Mouse (Mus musculus): ENCODE results near the gene Golph3.

The Golph3 gene

DNA sequence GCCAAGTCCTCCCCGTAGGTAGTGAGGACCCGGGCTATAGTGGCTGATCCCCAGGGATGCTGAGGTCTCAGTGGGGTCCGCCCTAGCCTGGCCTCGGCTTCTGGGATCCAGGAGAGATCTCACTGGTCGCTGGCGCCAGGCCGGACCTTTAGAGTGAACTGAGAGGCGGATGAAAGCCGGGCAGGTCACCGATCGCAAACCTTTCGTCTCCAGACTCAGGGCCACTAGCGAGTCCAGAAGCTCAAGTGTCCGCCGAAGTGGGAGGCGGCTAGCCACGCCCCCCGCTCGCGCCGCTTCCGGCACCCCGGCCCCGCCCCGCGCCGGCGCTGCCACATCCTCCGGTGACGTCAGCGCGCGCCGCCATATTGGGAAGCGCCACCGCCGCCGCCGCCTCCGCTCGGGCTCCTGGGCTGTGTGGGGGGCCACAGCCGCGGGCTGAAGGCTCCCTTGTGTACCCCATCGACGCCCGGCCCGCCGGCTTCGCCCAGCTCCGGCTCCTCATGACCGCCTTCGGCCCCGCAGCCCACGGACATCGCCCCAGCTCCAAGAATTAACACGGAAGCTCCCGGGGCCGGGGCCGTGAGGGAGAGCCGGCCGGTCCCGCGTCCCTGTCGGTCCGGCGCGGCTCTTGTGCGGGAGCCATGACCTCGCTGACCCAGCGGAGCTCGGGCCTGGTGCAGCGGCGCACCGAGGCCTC, at the start of gene Golph3:
Golph3 (plus strand) TSS at position 360 of the 697 bp plus-strand sequence.
- DNase-seq (ENCODE audit: low spot score in 2 of 2), result peak; percentile 90 to 95

DNA sequence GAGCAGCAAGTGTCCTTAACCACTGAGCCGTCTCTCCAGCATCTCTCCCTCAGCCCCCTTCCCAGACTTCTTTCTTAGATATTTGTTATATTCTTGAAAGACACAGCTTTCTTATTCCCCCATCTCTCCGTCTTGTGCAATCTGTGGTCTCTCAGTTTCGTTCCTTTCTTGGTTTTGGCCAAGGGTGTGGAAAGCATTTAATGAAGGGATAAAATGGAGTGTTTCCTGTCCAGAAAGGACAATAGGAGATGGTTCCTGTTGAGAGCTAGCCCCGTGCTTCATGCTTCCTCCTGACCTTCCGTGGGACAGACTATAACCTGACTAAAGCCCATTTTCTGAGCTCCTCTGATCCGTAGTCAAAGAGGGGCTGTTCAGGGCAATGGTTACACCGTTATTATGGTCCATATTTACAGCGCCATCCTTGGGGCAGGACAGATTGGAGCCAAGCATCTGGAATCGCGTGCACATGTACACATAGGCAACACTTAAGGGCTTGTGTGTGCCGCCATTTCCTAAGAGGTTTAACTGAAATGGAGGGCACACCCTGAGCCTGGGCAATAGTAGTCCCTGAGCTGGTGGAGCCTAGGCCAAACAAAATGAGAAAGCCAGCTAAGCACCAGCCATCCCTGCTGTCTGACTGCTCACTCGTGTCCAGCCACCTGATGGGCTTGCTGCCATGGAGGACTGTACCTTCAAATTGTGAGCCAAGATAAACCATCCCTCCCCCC, 47.8 kb upstream of the Golph3 start:
- DNase-seq (ENCODE audit: low spot score in 2 of 2), result no peak

DNA sequence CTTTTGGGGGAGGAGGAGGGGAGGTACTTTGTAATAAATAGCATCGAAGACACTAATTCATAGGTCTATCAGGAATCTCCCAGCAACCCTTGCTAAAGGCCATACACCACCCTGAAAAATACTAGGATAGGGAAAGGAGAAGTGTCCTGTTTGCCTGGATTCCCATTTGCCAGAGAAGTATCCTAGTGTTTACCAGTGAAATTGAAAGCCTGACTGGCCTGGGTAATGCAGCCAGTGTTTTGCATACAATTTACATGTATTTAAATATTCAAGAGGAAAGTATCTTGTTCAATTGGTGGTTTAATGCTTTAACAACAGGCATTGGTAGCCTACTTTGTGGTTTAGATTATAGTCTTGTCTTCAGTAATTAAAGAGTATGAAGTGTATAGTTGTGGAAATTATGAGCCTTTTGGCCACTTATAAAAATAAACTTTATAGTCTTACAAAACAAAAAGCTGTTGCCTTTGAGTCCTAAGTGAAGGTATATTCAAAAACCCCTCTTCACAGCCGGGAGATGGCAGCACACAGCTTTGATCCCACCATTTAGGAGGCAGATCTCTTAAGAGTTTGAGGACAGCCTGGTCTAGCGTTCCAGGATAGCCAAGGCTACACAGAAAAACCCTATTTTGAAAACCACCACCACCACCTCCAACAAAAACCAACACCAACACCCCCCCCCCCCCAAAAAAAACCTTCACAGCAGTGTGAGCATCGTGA, 47.0 kb upstream of the Golph3 start:
- no peak for DNase-seq (ENCODE audit: low spot score in 2 of 2)

DNA sequence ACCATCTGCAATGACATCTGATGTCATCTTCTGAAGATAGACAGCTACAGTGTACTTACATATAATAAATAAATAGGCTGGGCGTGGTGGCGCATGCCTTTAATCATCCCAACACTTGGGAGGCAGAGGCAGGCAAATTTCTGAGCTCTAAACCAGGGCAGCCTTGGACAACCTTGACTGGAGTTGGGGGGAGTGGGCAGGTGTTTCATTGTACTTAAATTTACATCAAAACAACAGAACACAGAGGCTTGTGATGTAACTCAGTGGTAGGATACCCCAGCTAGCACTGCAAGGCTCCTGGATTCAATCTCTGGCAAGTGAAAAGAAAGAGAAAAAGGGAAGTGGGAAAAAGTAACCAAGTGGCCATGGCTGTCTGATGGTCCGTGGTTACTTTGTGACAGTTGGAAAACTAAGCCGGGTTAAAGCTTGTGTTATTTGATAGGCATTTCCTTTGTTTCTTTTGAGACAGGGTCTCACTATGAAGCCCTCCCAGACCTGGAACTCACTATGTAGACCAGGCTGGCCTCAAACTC, 46.1 kb upstream of the Golph3 start:
- no peak for DNase-seq (ENCODE audit: low spot score in 2 of 2)

DNA sequence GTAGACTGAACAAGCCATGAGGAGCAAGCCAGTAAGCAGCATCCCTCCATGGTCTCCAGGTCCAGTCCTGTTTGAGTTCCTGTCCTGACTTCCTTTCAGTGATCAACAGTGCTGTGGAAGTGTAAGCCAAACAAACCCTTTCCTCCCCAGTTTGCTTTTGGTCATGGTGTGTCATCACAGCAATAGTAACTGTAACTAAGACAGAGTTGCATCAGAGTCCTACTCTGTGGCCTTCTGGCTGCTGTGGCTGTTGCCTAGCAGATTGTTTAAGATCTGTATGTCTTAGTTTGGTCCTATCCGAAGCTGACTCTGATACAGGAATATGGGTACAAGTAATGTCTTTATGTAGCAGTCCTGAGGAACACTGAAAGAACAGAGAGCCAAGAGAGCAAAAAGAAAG, 41.4 kb upstream of the Golph3 start:
- no peak for DNase-seq (ENCODE audit: low spot score in 2 of 2)

DNA sequence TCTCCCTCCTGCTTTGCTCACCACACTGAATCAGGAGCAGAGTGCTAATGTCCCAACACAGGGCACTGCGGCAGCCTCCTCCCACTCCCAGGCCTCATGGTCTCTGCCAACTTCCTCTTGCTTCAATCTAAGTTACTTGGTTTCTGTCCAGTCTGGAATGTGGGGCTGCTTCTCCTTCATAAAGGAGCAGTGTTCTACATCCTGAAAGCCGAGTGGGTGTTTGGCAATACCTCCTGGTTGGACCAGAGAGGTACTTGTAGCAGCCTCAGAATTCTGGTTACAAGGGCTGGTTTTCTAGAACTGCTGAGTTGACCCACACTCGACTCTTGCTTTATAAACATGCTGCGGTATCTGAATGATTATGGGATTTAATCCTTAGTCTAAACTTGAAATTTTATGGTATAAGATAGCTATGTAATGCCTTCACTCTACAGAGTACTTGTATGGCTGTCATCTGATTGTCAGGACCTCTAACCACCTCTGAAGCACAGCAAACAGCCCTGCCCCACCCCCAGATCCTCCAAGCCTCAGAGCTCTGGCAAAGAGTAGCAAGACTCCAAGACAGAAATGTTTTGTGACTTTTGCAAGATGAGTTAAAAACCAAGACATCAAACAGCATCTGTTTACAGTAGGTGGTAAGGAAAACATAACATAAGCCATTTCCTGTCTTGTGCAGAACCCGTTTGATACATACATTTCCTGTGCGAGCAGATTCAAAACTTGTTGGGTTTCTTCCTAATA, 36.3 kb upstream of the Golph3 start:
- no peak for DNase-seq (ENCODE audit: low spot score in 2 of 2)

DNA sequence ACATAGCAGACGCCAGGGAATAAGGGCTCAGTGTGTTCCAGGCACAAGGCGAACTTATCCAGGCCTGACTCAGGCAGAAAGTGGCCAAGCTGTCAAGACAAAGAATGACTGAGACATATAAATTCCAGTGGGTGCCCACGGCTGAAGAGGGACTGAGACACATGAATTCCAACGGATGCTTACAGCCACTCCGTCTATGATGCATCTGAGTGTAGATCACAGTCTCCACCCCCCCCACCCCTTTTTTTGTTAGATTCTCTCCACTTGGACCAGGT, 35.8 kb upstream of the Golph3 start:
- no peak for DNase-seq (ENCODE audit: low spot score in 2 of 2)

DNA sequence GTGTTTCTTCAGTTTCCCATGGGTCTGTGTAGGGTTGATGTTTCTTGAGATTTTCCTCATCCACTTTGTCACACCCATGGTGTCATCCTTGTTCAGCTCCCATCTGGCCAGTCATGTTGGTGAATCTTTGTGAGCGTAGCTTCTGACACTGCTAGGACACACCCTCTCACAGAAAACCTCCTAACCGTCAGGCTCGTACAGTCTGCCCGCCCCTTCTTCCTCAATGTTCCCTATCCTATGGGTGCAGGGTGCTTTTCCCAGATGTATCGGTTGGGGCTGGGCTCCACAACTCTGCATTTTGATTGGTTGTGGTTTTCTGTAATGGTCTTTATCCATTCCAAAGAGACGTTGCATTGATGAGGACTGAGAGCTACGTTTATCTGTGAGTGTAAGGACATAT, 30.9 kb upstream of the Golph3 start:
- no peak for DNase-seq (ENCODE audit: low spot score in 2 of 2)

DNA sequence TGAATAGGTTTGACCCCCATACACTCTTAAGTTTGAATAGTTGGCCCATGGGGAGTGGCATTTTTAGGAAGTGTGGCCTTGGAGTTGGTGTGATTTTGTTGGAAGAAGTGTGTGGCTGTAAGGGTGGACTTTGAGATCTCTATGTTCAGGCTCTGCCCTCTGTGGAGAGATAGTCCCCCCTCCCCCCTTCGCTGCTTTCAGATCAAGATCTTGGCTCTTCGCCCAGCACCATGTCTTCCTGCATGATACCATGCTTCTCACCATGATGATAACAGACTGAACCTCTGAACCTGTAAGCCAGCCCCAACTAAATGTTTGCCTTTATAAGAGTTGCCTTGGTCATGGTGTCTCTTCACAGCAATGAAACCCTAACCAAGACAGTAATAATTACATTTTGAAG, 29.5 kb upstream of the Golph3 start:
- no peak for DNase-seq (ENCODE audit: low spot score in 2 of 2)

DNA sequence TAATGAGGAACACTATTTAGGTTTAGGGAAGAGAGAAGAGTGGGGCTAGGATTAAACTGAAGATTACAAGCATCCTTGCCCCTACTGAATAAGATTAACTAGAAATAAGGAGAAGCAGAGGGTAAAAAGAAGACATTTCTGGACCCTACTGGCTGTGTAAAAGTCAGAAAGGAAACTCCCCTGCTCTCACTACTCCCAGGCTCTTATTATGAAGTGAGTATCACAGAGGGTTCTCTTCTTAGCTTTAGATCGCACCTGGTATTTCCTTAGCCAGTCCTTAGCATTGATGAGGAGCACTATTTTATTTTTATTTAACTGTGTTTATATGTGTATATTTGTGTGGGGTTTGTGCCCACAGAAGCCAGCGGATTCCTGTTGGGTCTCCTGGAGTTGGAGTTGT, 25.0 kb upstream of the Golph3 start:
- DNase-seq (ENCODE audit: low spot score in 2 of 2), result no peak

DNA sequence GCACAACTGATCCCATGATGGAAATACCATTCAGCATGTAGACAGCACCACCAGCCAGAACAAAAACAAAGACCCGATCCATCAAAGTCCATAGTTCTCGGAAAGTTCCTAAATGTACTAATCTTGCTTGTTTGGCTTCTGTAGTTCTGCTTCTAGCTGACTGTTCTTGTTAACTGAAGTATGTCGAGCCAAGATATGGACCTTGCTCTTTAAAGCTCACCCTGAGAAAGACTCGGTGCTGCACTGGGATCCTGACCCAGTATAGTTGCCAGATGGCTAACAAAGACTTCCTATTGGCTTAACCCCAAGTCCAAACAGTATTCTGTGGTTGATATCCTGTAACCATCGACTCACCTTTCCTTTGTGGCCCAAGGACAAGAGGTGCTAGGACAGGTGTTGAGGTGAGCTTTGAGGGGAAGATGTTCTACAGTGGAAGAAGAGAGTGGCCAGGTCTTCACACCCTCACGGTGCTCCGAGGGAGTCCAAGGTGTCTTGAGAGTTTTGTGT, 23.0 kb upstream of the Golph3 start:
- no peak for DNase-seq (ENCODE audit: low spot score in 2 of 2)

DNA sequence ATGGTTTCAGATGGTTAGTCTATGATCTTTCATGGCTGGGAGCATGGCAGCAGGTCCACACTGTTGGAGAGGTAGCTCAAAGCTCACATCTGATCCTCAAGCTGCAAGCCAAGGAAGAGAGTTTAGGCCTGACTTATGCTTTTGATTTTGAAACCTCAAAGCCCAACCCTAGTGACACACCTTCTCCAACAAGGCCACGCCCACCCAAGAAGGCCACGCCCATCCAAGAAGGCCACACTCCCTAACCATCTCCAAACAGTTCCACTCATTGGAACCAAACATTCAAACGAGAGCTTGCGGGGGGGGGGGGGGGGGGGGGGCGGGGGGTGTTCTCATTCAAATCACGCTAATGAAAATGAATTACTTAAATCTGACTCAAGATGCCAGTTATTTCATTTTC, 19.5 kb upstream of the Golph3 start:
- DNase-seq (ENCODE audit: low spot score in 2 of 2), result no peak

DNA sequence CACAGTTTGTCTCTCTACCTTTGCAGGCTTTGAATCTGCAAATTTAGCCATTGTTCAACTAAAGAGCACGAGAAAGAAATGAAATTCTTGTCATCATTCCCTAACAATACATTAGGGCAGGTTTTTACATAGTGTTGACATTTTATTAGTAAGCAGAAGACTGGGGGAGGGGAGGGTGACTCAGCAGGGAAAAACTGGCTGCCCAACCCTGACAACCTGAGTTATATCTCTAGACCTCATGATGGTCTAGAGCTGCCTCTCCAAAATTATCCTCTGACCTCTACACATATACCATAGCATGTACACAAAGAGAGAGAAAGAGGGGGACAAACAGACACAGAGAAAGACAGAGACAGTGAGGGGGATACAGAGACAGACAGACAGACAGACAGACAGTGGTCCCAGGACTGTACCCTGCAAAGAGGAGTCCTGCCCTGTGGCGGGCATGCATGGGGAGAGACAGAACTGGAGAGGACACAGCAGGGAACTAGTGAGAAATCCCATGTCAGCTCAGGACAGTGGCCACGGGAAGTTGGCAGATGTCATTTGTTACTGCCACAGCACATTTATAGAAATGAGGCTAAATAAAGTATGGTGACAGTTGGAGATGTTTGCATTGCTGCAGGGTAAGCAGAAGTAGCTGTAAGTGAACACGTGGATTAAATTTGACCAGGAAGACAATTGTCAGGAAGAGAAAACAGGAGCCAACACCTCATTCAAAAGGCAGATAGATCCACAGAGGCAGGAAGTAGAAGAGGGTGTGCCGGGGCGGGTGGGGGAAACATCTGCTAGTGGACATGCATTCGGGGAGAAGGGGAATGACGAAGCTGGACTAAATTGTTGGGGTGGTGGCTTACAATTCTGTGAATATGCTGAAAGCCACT, 14.8 kb upstream of the Golph3 start:
- DNase-seq (ENCODE audit: low spot score in 2 of 2), result no peak

DNA sequence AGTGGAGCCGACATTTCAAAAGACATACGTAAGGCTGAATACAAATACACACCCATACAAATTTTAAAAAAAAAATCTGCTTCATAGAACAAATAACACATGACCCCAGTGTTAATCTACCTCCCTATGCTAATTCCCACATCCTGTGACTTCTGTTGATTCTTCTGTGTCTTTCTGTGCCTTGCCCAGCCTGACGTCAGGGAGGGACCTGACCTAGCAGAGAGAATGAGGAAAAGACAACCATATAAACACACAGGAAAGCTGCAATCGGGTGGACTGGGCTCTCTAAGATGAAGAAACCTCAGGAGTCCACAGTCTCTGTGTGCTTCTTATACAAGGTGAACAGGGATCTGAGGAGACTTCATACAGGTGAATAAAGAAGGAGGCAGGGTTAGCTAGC, 14.1 kb upstream of the Golph3 start:
- no peak for DNase-seq (ENCODE audit: low spot score in 2 of 2)

DNA sequence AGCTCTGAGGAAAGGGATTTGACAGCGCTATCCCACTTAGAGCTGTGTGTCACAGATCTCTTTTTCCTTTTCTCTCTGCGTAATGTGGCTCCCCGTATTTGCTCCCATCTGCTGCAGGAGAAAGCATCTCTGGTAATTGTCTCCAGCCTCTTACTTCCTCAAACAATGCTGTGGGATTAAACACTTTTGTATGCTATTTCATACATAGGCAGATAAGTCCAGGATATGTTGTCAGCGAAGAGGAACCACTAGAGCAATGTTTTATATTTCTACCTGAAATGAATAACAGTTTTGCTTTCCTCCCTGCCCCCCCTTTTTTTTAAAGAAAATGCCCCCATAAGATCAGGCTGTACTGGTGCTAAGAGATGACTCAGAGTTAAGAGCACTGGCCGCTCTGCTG, 12.7 kb upstream of the Golph3 start:
- no peak for DNase-seq (ENCODE audit: low spot score in 2 of 2)

DNA sequence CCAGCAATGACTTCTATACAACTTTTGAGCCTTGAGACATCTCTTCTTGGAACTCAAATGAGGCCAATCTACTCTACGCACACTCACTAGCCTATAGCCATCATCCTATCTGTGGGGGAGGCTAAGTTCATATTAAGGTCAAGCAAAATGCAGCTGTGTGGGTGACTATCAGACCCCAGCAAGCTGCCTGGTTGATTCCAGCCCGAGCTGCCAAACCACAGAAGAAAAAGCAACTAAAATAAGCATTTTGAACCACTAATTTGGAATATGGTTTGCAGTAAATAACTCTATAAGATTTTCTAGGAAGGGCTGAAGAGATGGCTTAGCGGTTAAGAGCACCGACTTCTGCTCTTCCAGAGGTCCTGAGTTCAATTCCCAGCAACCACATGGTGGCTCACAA, 10.6 kb upstream of the Golph3 start:
- no peak for DNase-seq (ENCODE audit: low spot score in 2 of 2)

DNA sequence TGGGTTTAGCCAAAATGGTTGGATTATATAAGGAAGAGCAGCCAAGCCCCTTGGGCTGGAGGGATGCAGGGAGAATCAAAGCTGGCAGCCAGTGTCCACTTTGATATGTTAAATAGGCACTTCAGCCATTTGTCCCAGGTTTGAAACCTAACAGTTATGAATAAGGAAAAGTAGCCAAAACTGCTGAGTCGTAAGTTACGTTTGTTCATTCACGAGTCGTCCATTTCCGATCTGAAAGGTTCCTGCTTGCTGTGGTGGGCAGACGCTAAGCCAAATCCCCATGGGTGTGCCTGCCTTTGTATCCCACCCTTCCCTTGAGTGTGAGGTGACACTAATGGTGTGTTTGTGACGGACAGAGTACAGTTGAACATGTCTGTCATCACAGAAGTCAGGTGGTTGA, 9.8 kb upstream of the Golph3 start:
- DNase-seq (ENCODE audit: low spot score in 2 of 2), result no peak

DNA sequence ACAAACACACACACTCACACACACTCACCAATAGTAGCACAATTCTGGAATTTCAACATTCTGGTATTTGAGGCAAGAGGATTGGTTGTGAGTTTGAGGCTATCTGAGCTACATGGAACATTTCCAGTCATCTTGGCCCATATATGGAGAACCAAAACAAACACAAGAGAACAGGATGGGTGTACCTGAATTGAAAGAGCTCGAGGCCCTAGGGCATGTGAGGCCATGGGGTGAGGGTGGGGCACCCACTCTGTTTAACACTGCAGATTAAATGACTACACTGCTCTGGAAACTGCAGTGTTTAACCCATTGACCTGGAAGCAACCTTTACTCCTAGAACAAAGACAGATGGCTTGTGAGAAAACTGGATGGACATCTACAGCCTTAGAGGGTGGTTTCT, 8.0 kb upstream of the Golph3 start:
- DNase-seq (ENCODE audit: low spot score in 2 of 2), result no peak

DNA sequence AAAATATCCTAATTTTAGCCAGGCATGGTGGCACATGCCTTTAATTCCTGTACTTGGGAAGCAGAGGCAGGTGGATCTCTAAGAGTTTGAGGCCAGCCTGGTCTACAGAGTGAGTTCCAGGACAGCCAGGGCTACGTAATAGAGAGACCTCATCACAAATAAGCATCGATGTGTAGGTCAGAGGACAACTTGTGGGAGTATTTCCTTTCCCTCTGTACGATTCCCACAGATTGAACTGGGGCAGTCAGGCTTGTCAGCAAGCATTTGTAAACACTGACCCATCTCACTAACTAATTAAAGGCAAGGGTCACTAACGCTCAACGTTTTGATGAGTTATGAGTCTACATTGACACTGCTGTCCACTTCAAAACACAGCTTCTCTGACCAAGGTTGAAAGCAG, 6.7 kb upstream of the Golph3 start:
- no peak for DNase-seq (ENCODE audit: low spot score in 2 of 2)

DNA sequence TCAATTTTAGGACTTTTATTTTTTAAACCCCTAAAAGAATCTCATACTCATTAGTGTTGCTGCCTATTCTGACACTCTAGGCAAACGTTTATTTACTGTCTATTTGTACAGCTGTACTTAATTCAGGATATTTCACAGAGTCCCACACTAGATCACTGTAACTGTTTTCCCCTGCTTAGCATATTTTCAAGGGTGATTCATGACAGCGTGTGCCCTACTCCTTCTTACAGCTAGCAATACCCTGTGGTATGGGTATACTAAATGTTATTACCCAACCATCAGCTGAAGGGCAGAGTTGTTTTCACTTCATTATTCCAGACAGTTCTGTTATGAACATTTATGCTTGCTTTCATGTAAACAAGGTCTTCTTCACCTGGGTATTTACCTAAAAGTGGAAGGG, 5.3 kb upstream of the Golph3 start:
- DNase-seq (ENCODE audit: low spot score in 2 of 2), result no peak

DNA sequence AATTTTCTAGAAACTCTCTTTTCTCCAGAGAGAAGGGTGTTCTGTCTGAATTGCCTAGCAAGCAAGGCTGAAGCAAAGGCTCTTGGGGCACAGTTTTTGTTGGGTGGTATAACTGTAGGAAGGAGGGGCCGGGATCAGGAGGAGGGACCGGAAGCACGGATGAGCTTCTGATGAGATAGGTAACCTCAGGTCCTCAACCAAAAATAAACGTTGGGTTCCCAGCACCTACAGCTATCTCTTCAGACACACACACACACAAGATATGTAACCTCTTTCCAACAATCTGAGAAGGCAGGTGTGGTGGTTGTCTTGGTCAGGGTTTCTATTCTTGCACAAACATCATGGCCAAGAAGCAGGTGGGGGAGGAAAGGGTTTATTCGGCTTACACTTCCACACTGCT, 4.0 kb upstream of the Golph3 start:
- no peak for DNase-seq (ENCODE audit: low spot score in 2 of 2)

All from spleen, postnatal 14 days (tissue).